Mouse (Mus musculus) spleen, adult 2 months (tissue): ENCODE data around the gene Usp40.

Source experiments
- CTCF ChIP-seq: fragments of 200-500 bp; IDR thresholded peaks from 2 replicates; pipeline ENCODE4 v1.5.1; 2011; ENCODE audit warnings: mild to moderate bottlenecking, inconsistent platforms; ENCODE audit not compliant: insufficient read depth, insufficient read length, insufficient replicate concordance; ENCODE audit errors: extremely low read depth
- POLR2A ChIP-seq: fragments of 200-500 bp; IDR thresholded peaks from 2 replicates; pipeline ENCODE4 v1.6.1; 2011; ENCODE audit warnings: low read depth, low read length, inconsistent platforms

DNA sequence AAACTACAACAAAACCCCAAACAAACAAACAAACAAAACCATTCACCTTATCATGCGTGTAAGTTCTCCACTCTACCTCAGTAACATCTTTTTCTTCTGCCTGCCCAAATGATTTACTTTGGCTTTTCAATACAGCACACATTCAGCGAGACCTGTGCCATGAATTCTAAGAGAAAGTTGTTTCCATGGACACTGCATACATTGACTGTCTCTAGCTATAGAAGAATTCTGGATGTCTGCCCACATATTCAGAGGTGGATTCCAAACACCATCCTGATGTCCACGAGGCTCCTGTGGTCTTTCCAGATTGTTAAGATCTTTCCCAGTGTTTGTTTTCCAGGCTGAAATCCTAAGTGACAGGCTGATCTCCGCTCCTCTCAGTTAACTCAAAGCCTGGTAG lies 26.1 kb downstream of the Usp40 start:
- TF ChIP-seq POLR2A (no peak), CTCF (no peak)
